Mouse (Mus musculus) lung, adult 2 months (tissue): Measurements from ENCODE around the gene Ranbp17.

ENCODE experiments used
- CTCF ChIP-seq: fragments of 200-500 bp; IDR thresholded peaks from 2 replicates; pipeline ENCODE4 v1.5.1; 2011; ENCODE audit warnings: mild to moderate bottlenecking, low read length, control low read depth; ENCODE audit not compliant: insufficient read depth
- POLR2A ChIP-seq: fragments of 200-500 bp; IDR thresholded peaks from 2 replicates; pipeline ENCODE4 v1.6.1; 2011; ENCODE audit warnings: low read depth, mild to moderate bottlenecking, control low read depth, low read length, borderline replicate concordance; ENCODE audit errors: extremely low read depth

DNA sequence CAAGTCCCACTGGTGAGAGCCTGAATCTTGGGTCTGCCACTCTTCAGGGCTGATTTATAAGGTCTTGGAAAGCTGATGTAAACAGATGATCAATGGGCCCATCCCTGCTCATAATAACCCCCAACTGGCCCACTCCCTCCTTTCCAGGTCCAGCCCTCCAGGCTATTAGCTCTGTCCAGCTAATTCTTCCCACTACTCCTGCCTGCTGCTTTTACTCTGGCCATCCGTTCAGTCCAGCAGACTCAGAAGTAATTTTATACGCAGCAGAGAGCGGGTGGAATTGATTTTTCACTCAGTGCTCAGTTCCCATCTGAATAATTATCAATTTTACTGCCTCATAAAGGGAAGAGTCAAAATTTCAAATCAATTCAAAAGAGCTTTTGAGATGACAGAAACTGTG is 273.3 kb downstream of the Ranbp17 start:
- no peak for TF ChIP-seq CTCF
- no peak for TF ChIP-seq POLR2A
